8 mouse cellular contexts compared by ENCODE assay signal in genomic region chr12:79907583-79907982, GRCm38 (mm10).
DNase-seq lines count a peak whose midpoint lies in the region; ATAC-seq and TF ChIP-seq lines count a peak whose summit lies in the region.

No protein-coding gene starts in this region.

- H3K27me3 ChIP-seq in heart, embryonic 14.5 days (ENCODE audit: control insufficient read depth, insufficient read depth, low read length): no peaks in the 10 kb centered on the region

- no peak for TF ChIP-seq CTCF in layer of hippocampus, adult 2 months (conservative IDR thresholded peaks at IDR 0.05)

- no peak overlapping the region; the same call in 1 of the 2 replicates for H3K9ac ChIP-seq in heart, embryonic 14.5 days (ENCODE audit: low read length)

- whole genome bisulfite sequencing in heart, embryonic 14.5 days: 52% methylated on average over 5 of the region's 5 CpGs

- H3K4me2 ChIP-seq in heart, embryonic 14.5 days (ENCODE audit: low read length): no peak overlapping the region

- DNase-seq in layer of hippocampus, adult 2 months (ENCODE audit: low spot score in 2 of 2): no peak
- DNase-seq in layer of hippocampus, postnatal 25 days (ENCODE audit: extremely low spot score in 1 of 2, low spot score in 1 of 2): no peak
- peak; percentile 84 for DNase-seq in adrenal gland, postnatal 10 days
- peak; percentile 95 for DNase-seq in lung, postnatal 36 days
- no peak for DNase-seq in frontal cortex, postnatal 14 days (ENCODE audit: low spot score in 2 of 2)
- DNase-seq in urinary bladder, adult 2 months (ENCODE audit: low spot score): no peak

- peak overlapping the region; percentile 89 for H3K27ac ChIP-seq in layer of hippocampus, adult 2 months
- peak overlapping the region; percentile 97 for H3K27ac ChIP-seq in heart, embryonic 14.5 days (replicated peaks in 1 of 2; ENCODE audit: control insufficient read depth in 1 of 2, insufficient read depth in 1 of 2, low read depth in 2 of 2, low read length in 2 of 2)

- H3K36me3 ChIP-seq in heart, embryonic 14.5 days (ENCODE audit: control insufficient read depth, insufficient read depth, low read length): no peaks in the 10 kb centered on the region

- H3K9me3 ChIP-seq in heart, embryonic 14.5 days (ENCODE audit: control insufficient read depth, low read length): no peaks in the 10 kb centered on the region

- no peak overlapping the region for H3K4me3 ChIP-seq in layer of hippocampus, adult 2 months
- no peak overlapping the region for H3K4me3 ChIP-seq in heart, embryonic 14.5 days (ENCODE audit: control insufficient read depth in 1 of 2, insufficient read depth in 1 of 2, low read depth in 1 of 2, low read length in 2 of 2)

- peaks cover 51 to 60% of the 10 kb centered on the region in 2 experiments for H3K4me1 ChIP-seq in heart, embryonic 14.5 days (ENCODE audit: control insufficient read depth in 2 of 2, insufficient read depth in 2 of 2, low read length in 2 of 2)

- no peak for ATAC-seq in heart, embryonic 14.5 days (ENCODE audit: insufficient number of reproducible peaks, insufficient read depth, low FRiP score, low read depth)
- no peak for ATAC-seq in granulocyte monocyte progenitor cell, adult 5-6 weeks (replicated peaks; ENCODE audit: poor library complexity, severe bottlenecking)

Comparison
In these comparisons a context has a peak if more than half of its experiments do, and no peak if none do; other contexts are left out.
1. DNase-seq: peak in adrenal gland, postnatal 10 days (single experiment) and lung, postnatal 36 days (single experiment); none in layer of hippocampus, adult 2 months (0 of 2), layer of hippocampus, postnatal 25 days (0 of 2), frontal cortex, postnatal 14 days (0 of 2) and urinary bladder, adult 2 months (single experiment).